Mouse (Mus musculus): ENCODE measurements around the gene Leng1. TPM values are rescaled to one million over a fixed set of nuclear protein-coding genes. Genes with fewer than 3 reads are reported as not detected.

Gene Leng1
- polyA plus RNA-seq (2012; rRNA removed; ENCODE audit: low replicate concordance): 3.4 and 3.5 TPM in 2 replicates

DNA sequence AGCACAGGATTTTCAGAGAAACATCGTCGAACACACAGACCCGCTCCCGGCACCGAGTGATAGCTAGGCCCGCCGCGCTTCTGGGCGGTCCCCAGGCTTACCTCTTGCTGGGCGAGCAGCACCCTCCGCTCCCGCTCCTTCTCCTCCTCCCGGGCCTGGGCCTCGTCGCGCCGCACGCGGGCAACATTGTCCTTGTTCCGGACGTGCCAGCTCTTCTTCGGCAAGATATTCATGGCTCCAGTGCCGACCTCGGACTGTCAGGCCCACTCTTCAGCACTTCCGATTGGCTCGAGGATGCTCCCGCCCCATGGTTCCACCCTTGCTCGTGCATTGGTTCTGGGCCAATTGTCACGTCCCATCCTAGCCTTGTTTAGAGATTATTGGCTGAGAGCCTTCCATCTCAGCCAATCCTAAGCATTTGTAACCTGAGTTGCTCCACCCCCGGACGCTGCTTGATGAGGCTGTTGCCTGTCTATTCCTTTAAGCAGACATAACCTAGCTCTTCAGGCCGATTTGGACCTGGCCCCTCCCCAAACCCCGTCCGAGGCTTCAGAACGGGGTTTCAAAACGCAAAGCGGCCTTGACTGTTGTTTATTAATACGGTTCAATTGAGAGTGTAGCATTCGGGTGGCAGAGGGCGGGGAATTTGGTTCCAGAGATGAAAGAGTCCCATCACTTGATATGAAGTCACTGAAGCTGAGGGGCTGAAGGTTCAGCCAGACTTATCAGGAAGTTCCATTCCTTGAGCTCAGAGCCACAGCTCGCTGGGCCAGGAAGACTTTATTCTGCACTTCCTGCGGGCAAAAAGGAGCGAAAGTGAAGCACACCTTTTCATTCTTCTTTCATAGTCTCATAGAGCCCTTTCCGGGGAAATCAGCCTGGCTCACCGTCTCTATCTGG is at the start of gene Leng1:
Gene Leng1 (minus strand): TSS at position 626 of the 900 bp plus-strand sequence.

DNA sequence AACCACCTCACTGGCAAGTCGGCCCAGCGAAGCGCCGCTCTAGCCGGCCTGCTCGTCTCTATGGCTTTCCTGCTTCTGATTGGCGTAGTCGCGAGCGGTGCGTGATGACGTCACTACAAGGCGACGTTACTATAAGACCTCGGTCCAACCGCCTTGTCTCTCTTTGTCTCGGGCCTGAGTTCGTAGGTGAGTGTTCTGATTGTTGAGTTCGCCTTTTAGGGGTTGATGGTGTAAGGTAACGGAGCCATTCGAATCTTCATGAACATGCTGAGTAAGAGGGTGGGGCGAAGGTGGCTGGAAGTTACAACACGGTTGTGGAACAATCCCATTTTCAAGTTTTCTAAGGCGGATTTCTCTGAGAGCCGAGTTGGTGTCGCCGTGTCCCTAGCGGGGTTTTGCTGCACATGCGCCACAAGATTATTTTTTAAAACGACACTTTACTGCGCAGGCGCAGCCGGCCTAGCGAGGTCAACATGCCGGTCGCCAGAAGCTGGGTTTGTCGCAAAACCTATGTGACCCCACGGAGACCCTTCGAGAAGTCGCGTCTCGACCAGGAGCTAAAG is 38.3 kb upstream of the Leng1 start, which contains the start of gene Rps9:
Gene Rps9 (plus strand): TSS at position 115 of the 563 bp plus-strand sequence.

DNA sequence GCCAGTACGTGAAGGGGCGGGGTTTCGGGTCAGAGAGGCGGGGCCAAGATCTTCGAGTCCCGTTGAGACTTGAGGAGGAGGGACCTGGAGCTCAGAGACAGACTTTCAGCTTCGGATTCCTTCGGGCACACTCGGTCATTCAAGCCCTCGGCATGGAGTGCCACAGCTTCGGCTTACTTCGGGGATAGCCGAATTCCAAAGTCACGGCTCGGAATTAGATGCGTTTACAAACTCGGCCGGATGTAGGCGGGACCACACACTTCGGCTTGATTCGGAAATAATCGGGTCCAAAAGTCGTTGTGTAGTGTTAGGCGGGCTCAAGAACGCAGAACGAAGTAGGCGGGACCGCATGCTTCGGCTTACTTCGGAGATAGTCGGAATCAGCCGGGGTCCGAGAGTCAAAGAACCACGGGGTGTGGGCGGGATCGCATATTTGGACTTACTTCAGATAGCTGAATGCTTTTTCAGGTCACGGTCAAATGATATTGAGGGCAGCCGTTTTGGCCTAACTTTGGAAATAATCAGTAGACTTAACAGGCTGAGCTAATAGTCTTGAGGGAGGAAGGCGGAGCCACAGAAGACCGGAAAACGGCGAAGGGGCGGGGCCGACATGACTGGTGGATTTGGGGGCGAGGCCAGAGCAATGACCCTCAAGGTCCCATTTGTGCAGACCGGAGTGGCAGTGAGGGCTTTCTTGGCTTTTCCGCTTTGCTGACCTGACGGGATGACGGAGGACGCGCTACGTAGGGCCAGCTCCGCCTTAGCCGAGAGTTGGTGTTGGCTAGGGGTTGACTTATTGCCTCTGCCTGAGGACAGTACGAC is 27.6 kb upstream of the Leng1 start, which contains the start of gene Mboat7:
Gene Mboat7 (minus strand): TSS at position 537 of the 822 bp plus-strand sequence.

DNA sequence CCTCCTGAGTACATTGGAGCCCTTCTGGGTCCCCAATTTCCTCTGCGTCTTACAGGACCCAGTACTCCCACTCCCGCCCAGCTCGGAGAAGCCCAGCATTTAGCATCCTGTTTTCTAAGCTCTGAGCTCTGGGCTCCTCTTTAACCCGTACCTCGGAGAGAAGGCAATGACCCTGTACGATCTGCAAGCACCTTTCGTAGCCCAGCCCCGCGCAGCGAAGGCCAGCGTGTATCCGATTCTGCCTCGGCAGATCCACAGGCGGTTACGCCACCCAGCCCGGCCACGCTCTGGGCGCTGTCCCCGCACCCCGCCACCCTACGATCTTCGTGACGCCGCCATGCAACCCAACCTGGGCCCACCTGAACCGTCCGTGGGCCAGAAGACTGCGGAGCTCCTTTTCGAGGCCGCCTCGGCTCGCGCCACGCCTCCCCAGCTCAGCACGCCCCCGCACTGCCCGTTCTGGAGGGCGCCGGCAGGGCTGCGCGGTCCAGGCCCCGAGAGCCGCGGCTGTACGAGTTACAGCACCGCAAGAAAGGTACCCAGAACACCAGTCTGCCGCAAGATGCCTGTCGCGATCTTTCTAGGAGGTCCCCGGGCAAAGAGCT is 26.8 kb upstream of the Leng1 start, which contains the start of gene Tsen34:
Gene Tsen34 (plus strand): TSS at position 482 of the 605 bp plus-strand sequence.

DNA sequence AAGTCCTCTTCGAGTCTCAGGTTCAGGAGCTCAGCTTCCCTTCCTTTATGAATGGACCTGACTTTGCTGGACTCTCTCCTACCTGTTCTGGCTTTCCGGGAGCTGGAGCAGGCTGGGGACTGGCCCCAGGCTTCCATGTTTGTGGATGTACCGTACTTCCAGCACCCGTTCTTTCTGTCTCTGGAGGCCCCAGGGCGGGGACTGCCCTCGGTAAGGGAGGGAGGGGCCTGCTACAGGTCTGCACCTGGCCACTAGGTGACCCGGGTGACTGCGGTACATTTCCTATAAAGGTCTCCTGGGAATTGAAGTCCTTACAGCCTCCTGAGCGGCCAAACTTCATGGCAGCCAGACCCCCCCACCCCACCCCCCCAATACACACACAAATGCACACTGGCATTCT is 11.7 kb upstream of the Leng1 start, which contains the start of gene Tmc4:
Gene Tmc4 (minus strand): TSS at position 212 of the 400 bp plus-strand sequence.

DNA sequence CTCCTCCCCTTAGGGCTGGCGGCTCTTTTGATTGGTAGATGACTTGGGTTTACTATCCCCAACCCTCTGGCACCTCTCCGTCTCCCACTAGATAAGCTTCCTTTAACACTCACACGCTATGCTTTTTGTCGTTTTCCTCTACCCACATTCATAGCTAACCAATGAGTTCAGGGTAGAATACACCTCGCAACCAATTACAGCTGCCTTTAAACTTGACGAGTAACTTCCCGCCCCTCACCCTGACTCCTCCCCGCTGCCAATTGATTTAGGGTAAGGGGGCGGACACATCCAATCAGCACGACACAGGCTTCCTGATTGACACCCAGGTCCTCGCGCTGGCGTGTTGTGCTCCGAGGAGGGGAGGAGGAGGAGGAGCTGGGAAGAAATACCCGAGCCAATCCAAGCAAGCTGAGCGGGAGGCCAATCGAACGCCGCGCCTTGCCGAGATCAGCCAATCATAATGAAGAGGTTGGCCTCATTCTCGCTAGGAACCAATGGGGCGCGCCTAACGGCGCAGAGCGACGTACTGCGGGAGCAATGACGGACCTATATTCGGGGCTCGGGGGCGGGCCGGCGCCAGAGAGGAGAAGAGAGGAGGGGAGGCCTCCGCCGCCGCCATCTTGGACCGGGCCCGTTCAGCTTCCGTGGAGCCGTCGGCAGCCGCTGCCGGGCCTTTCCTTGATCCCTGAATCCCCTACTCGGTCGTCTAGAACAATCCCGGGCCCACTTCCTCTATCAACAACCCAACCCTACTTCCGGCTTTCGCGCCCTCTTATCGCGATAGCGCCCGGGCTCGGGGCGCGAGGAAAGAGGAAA is 20.8 kb downstream of the Leng1 start, which contains the start of gene Cnot3:
Gene Cnot3 (plus strand): TSS at position 597 of the 816 bp plus-strand sequence.

DNA sequence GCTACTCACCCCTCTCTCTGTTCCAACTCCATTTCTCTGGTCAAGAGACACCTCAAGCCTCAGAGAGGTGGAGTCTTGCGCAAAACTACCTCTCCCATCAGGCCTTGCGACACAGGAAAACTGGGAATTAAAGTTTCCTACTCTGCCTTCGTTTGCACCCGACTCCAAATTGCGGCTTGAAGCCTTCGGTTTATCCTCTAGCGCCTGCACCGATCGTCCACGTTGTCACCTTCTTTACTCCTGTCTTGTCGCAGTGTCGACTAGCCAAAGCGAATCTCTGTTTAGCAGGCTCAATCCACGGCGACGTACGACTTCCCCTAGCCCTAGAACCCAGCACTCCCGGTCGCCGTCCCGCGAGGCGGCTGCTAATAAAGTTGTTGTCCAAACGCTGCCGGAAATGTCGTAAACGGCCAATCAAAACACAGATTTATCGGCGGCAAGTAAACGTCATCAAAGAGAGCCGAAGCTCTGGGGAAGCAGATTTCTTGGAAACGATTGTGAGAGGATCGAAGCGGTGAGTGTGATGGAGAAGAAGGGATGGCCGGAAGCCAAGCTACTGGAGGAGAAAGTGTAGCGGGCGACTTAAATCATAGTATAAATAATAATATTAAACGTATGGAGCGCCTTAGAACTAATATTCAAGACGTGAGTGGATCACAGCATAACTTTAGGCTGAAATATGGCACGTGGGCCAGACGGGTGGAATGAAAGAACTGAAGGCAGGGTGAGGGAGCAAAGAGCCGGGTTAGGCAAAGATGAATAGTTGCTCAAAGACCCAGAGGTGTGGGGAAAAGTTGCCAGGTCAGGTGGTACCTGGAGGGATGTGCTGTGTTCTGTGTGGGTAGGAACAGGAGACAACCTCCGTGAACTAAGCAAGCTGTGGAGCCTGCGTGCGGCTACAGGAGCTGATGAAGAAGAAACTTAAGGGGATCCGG is 35.8 kb downstream of the Leng1 start, which contains the start of the genes Tfpt and Prpf31:
Gene Tfpt (minus strand): TSS at position 387 of the 935 bp plus-strand sequence.
Gene Prpf31 (plus strand): TSS at position 443 of the 935 bp plus-strand sequence.

DNA sequence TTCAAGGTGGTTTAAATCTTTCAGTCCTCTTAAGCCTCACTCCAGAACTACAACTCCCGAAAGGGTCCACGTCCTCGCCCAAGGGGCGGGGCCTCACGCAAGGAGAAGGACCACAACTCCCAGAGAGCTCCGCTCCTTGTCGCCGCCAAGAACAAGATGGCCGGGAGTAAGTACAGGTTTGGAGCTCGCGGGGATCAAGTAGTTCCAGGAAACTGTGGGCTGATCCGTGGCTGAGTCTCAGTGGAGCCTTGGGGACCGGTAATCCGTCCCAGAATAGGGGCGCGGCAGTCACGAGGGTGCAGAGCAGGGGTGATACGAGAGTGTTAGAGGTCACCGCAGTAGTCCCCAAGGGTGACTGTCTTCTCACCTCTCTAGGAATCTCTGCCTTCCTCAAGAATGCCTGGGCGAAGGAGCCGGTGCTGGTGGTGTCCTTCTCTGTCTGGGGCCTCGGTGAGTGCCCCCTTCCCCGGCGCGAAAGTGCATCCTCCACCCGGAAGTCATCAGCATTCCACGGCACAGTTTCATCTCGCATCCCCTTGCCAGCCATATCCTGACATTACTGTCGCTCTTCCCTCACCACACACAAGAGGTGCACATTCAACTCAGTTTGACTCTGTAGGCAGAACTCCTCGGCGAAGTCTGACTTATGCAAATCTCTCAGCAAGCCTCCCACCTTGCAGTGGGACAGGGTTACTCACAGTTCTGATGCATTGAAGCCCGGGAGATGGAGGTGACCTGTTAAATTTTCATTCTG is 48.2 kb downstream of the Leng1 start, which contains the start of gene Ndufa3:
Gene Ndufa3 (plus strand): TSS at position 132 of the 754 bp plus-strand sequence.

DNA sequence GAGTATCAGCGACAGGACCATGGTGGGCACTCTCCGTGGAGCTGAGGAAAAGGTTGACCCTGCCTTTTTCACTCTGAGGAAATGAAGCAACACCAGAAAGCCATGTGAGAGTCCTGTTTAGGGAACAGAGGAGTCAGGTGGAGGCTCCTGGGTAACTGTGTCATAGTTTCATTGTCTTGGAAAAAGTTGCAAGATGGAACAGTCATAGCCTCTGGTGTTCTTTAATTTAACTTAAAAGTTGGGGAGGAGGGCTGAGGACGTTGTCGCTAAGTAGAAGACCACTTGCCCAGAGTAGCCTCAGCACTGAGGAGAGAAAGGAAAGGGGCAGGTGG is 49.6 kb downstream of the Leng1 start, which contains the start of gene Oscar:
Gene Oscar (minus strand): TSS at position 101 of the 332 bp plus-strand sequence.

Other genes with a start within 250 kb of the Leng1 start
- gene Cacng6, start 241.6 kb downstream of the Leng1 start, polyA plus RNA-seq (2012; rRNA removed; ENCODE audit: low replicate concordance): 26.9 TPM in 1 of 2 replicates, not detected in the other
- gene Tarm1, start 163.2 kb downstream of the Leng1 start, polyA plus RNA-seq (2012; rRNA removed; ENCODE audit: low replicate concordance): 0.36 and 0.72 TPM in 2 replicates
- 0.49 and 0.59 TPM in 2 replicates for gene Oscar, start 49.7 kb downstream of the Leng1 start, polyA plus RNA-seq (2012; rRNA removed; ENCODE audit: low replicate concordance)
- 235 and 511 TPM in 2 replicates for gene Ndufa3, start 48.5 kb downstream of the Leng1 start, polyA plus RNA-seq (2012; rRNA removed; ENCODE audit: low replicate concordance)
- 6.4 TPM in 2 replicates for gene Tfpt, start 35.9 kb downstream of the Leng1 start, polyA plus RNA-seq (2012; rRNA removed; ENCODE audit: low replicate concordance)
- gene Prpf31, start 35.9 kb downstream of the Leng1 start, polyA plus RNA-seq (2012; rRNA removed; ENCODE audit: low replicate concordance): 22.8 and 32.4 TPM in 2 replicates
- 52.9 and 87.1 TPM in 2 replicates for gene Cnot3, start 20.6 kb downstream of the Leng1 start, polyA plus RNA-seq (2012; rRNA removed; ENCODE audit: low replicate concordance)
- 55.3 and 61.9 TPM in 2 replicates for gene Tmc4, start 11.7 kb upstream of the Leng1 start, polyA plus RNA-seq (2012; rRNA removed; ENCODE audit: low replicate concordance)
- gene Tsen34, start 27.0 kb upstream of the Leng1 start, polyA plus RNA-seq (2012; rRNA removed; ENCODE audit: low replicate concordance): 117 and 137 TPM in 2 replicates
- 60.3 and 80.5 TPM in 2 replicates for gene Mboat7, start 27.7 kb upstream of the Leng1 start, polyA plus RNA-seq (2012; rRNA removed; ENCODE audit: low replicate concordance)
- 986 and 1,597 TPM in 2 replicates for gene Rps9, start 38.2 kb upstream of the Leng1 start, polyA plus RNA-seq (2012; rRNA removed; ENCODE audit: low replicate concordance)
- 39.9 and 67.0 TPM in 2 replicates for gene Pirb, start 54.6 kb upstream of the Leng1 start, polyA plus RNA-seq (2012; rRNA removed; ENCODE audit: low replicate concordance)
- 1.3 and 2.1 TPM in 2 replicates for gene Gm15448, start 159.8 kb upstream of the Leng1 start, polyA plus RNA-seq (2012; rRNA removed; ENCODE audit: low replicate concordance)
- gene Pira2, start 179.2 kb upstream of the Leng1 start, polyA plus RNA-seq (2012; rRNA removed; ENCODE audit: low replicate concordance): 2.3 and 4.5 TPM in 2 replicates
- gene Gm14548, start 232.3 kb upstream of the Leng1 start, polyA plus RNA-seq (2012; rRNA removed; ENCODE audit: low replicate concordance): 1.3 and 3.6 TPM in 2 replicates
- 2.8 and 6.5 TPM in 2 replicates for gene Lilra6, start 249.7 kb upstream of the Leng1 start, polyA plus RNA-seq (2012; rRNA removed; ENCODE audit: low replicate concordance)